ENCODE assay signal across 17 mouse cellular contexts in the genomic region with DNA sequence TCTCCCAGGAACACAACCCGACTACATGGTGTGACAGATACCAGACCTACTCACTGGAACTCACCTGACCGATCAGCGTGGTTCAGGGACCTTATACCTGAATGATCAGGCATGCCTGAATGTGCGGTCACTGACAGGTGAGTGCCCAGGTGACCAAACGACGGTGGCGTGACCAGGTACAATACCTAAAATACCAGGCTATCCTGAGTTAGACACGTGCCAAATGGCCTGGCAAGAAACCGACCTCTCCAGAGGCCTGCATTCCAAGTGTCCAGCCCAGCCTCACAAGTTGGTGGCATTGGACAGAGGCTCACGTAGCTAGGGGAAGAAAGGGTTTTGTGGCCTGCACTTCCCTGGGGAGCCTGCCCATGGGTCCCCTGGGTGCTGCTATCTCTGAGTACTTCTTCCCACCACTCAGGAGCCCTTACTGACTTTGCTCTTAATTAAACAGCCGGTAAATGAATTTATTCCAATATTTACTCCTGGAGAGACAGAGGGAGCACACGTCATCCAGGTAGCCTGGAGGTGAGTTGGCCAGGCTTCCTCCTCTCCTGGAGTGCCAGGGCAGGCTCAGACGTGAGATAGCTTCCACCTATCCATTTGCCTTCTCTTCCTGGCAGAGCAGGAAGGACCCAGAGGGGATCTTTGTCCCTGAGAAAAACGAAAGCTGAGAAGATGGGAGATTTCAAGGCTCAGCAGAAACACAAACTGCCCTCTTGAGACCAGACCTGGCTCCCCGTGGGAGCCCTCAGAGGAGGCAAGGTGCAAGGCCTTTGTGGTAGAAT. TPM values are rescaled to one million over a fixed set of nuclear protein-coding genes. Genes with fewer than 3 reads are reported as not detected.
DNase-seq lines count a peak whose midpoint lies in the region; ATAC-seq and TF ChIP-seq lines count a peak whose summit lies in the region.
"Had no signal": no experiment of that assay in that cellular context is flagged by ENCODE, and none has a peak within 500 bp of the region (broad histone marks: within the 10 kb centered on the region; RNA-seq: fewer than 3 reads in every experiment).

No protein-coding gene starts in this region.

- no peak overlapping the region for H3K9ac ChIP-seq in heart, embryonic 11.5 days (ENCODE audit: low read depth, low read length)
- no peak overlapping the region for H3K9ac ChIP-seq in kidney, postnatal 0 days (ENCODE audit: low read depth, low read length)

- H3K27me3 ChIP-seq in heart, embryonic 11.5 days (ENCODE audit: control insufficient read depth, insufficient read depth, low read length), result no peaks in the 10 kb centered on the region
- no peaks in the 10 kb centered on the region for H3K27me3 ChIP-seq in kidney, postnatal 0 days (ENCODE audit: insufficient read depth, low read length)
- H3K27me3 ChIP-seq: embryonic facial prominence, embryonic 12.5 days had no signal

- no peaks in the 10 kb centered on the region for H3K9me3 ChIP-seq in heart, embryonic 11.5 days (replicated peaks; ENCODE audit: control insufficient read depth, low read length)
- no peaks in the 10 kb centered on the region for H3K9me3 ChIP-seq in kidney, postnatal 0 days (replicated peaks; ENCODE audit: low read length)
- H3K9me3 ChIP-seq: embryonic facial prominence, embryonic 12.5 days; forebrain, embryonic 10.5 days had no signal

- H3K36me3 ChIP-seq in heart, embryonic 11.5 days (ENCODE audit: control insufficient read depth, insufficient read depth, low read length), result no peaks in the 10 kb centered on the region
- H3K36me3 ChIP-seq in kidney, postnatal 0 days (ENCODE audit: insufficient read depth, low read length), result no peaks in the 10 kb centered on the region
- H3K36me3 ChIP-seq: embryonic facial prominence, embryonic 12.5 days; forebrain, embryonic 10.5 days had no signal

- no peak for TF ChIP-seq POLR2A in bone marrow macrophage, adult 2 months (IDR thresholded peaks at IDR 0.05; ENCODE audit: borderline replicate concordance, low read depth, low read length)

- H3K4me3 ChIP-seq in heart, embryonic 11.5 days (ENCODE audit: low read depth, low read length), result no peak overlapping the region
- no peak overlapping the region for H3K4me3 ChIP-seq in bone marrow macrophage, adult 2 months (ENCODE audit: insufficient read depth, low read length)
- no peak overlapping the region for H3K4me3 ChIP-seq in kidney, postnatal 0 days (replicated peaks; ENCODE audit: low read depth, low read length)
- H3K4me3 ChIP-seq: embryonic facial prominence, embryonic 12.5 days; forebrain, embryonic 10.5 days had no signal

- H3K27ac ChIP-seq in heart, embryonic 11.5 days (ENCODE audit: low read depth, low read length), result peak overlapping the region; percentile 54; the same call in 1 of the 2 replicates
- no peak overlapping the region for H3K27ac ChIP-seq in bone marrow macrophage, adult 2 months (ENCODE audit: insufficient read depth, low read depth, low read length)
- peak overlapping the region; percentile 81 for H3K27ac ChIP-seq in kidney, postnatal 0 days
- H3K27ac ChIP-seq: embryonic facial prominence, embryonic 12.5 days had no signal

- H3K4me2 ChIP-seq in heart, embryonic 11.5 days, result peak overlapping the region; percentile 11; the same call in 1 of the 2 replicates
- H3K4me2 ChIP-seq in kidney, postnatal 0 days (ENCODE audit: low read length), result no peak overlapping the region
- H3K4me2 ChIP-seq: embryonic facial prominence, embryonic 12.5 days; liver, embryonic 11.5 days had no signal

- ATAC-seq in heart, embryonic 11.5 days (replicated peaks; ENCODE audit: insufficient number of reproducible peaks, low FRiP score, low TSS enrichment), result no peak; the same call in 1 of the 2 replicates
- peak; percentile 39 for ATAC-seq in kidney, postnatal 0 days (replicated peaks; ENCODE audit: low FRiP score, low read depth)

- DNase-seq in heart, adult 18-20 months, result no peak
- no peak for DNase-seq in kidney, postnatal 0 days (ENCODE audit: low spot score)
- peak; percentile 72 for DNase-seq in lung, postnatal 25 days (ENCODE audit: low spot score)
- no peak for DNase-seq in left cerebral cortex, adult 9 months (ENCODE audit: low spot score in 2 of 2)
- no peak for DNase-seq in right cerebral cortex, postnatal 4 days
- no peak for DNase-seq in right cerebral cortex, postnatal 36 days (ENCODE audit: low spot score in 2 of 2)
- DNase-seq: adrenal gland, adult 8-10 months; cerebellum, postnatal 36 days; heart, postnatal 4 days; layer of hippocampus, adult 9-11 months; spleen, adult 18-20 months had no signal

- 61% methylated on average over 15 of the region's 15 CpGs for WGBS in heart, embryonic 11.5 days (ENCODE audit: insufficient replicate concordance)
- WGBS in kidney, postnatal 0 days, result 55% methylated on average over 15 of the region's 15 CpGs

- 0 out of 2 replicates have a peak, but pooled peaks have one; percentile 10 for TF ChIP-seq CTCF in bone marrow macrophage, adult 2 months (IDR thresholded peaks at IDR 0.05; ENCODE audit: low read depth, low read length)
- no peak for TF ChIP-seq CTCF in kidney, postnatal 0 days (IDR thresholded peaks at IDR 0.05; ENCODE audit: low read depth)

- peaks cover 31% of the 10 kb centered on the region for H3K4me1 ChIP-seq in heart, embryonic 11.5 days (ENCODE audit: control insufficient read depth, insufficient read depth, low read length)
- peaks cover 45% of the 10 kb centered on the region for H3K4me1 ChIP-seq in bone marrow macrophage, adult 2 months (ENCODE audit: control insufficient read depth, insufficient read depth, low read length)
- H3K4me1 ChIP-seq in kidney, postnatal 0 days (replicated peaks; ENCODE audit: insufficient read depth, low read length), result 0 out of 2 replicates have a peak, but pooled peaks cover 10% of the 10 kb centered on the region

RNA-seq across cellular contexts. Expression of a gene that starts 11.5 kb away (rescaled TPM):
- polyA plus RNA-seq in heart, embryonic 11.5 days (2014; fragmentation: Nextera tagmentation; extraction: Ambion mirVana), result 4.2 and 4.4 TPM in 2 replicates
- total RNA-seq in heart, adult 18-20 months (2021), result 10 to 100 TPM; 14.7 to 16.0 TPM
- 56.1 and 65.3 TPM in 2 replicates for polyA plus RNA-seq in bone marrow macrophage, adult 2 months (2012; ENCODE audit: insufficient read depth, insufficient read length, missing spikeins)
- 10.3 and 11.7 TPM in 2 replicates for polyA plus RNA-seq in kidney, postnatal 0 days (2015; fragmentation: Nextera tagmentation; extraction: Ambion mirVana)

RNA-seq across cellular contexts. Expression of a gene that starts 40.2 kb away (rescaled TPM):
- not detected in 2 replicates for polyA plus RNA-seq in heart, embryonic 11.5 days (2014; fragmentation: Nextera tagmentation; extraction: Ambion mirVana)
- total RNA-seq in heart, adult 18-20 months (2021), result not detected
- polyA plus RNA-seq in bone marrow macrophage, adult 2 months (2012; ENCODE audit: insufficient read depth, insufficient read length, missing spikeins), result not detected in 2 replicates
- polyA plus RNA-seq in kidney, postnatal 0 days (2015; fragmentation: Nextera tagmentation; extraction: Ambion mirVana), result 0.37 and 0.80 TPM in 2 replicates
- total RNA-seq: granulocyte monocyte progenitor cell, adult 5-6 weeks; heart, postnatal 4 days had no signal

RNA-seq across cellular contexts. Expression of a gene that starts 40.2 kb away (rescaled TPM):
- 0.03 TPM in 1 of 2 replicates, not detected in the other for polyA plus RNA-seq in heart, embryonic 11.5 days (2014; fragmentation: Nextera tagmentation; extraction: Ambion mirVana)
- total RNA-seq in heart, adult 18-20 months (2021), result under 1 TPM in 1 of 2 experiments, not detected in 1; 0.10 TPM
- polyA plus RNA-seq in bone marrow macrophage, adult 2 months (2012; ENCODE audit: insufficient read depth, insufficient read length, missing spikeins), result not detected in 2 replicates
- polyA plus RNA-seq in kidney, postnatal 0 days (2015; fragmentation: Nextera tagmentation; extraction: Ambion mirVana), result 0.07 and 0.13 TPM in 2 replicates
- total RNA-seq: granulocyte monocyte progenitor cell, adult 5-6 weeks; heart, postnatal 4 days had no signal
